Mouse (Mus musculus) midbrain, embryonic 16.5 days (tissue): Measurements from ENCODE around the gene Sdhd. TPM values are rescaled to one million over a fixed set of nuclear protein-coding genes. Genes with fewer than 3 reads are reported as not detected.

ENCODE experiments used
- ATAC-seq: fragments of 200-750 bp; cut with Nextera tagmentation; 2 replicates; pipeline ENCODE4 v1.8.0; 2017; ENCODE audit warnings: moderate TSS enrichment
- H3K27ac ChIP-seq: fragments of 300-500 bp; sonication (generic); 2 replicates; pipeline ENCODE4 v1.5.1; 2014; ENCODE audit warnings: mild to moderate bottlenecking, low read length, mixed read lengths
- H3K27me3 ChIP-seq: fragments of 300-500 bp; sonication (generic); 2 replicates; pipeline ENCODE4 v1.6.1; 2014; ENCODE audit warnings: low read depth, low read length, mixed read lengths; ENCODE audit not compliant: control insufficient read depth, insufficient read depth
- H3K36me3 ChIP-seq: fragments of 300-500 bp; sonication (generic); 2 replicates; pipeline ENCODE4 v1.6.1; 2014; ENCODE audit warnings: mild to moderate bottlenecking, low read length, moderate library complexity, mixed read lengths; ENCODE audit not compliant: control insufficient read depth, insufficient read depth
- H3K4me1 ChIP-seq: fragments of 300-500 bp; sonication (generic); 2 replicates; pipeline ENCODE4 v1.6.1; 2014; ENCODE audit warnings: mild to moderate bottlenecking, low read length, mixed read lengths; ENCODE audit not compliant: control insufficient read depth, insufficient read depth
- H3K4me2 ChIP-seq: fragments of 300-500 bp; sonication (generic); 2 replicates; pipeline ENCODE4 v1.6.1; 2014; ENCODE audit warnings: mild to moderate bottlenecking, low read length, mixed read lengths
- H3K4me3 ChIP-seq: fragments of 300-500 bp; sonication (generic); 2 replicates; pipeline ENCODE4 v1.5.1; 2014; ENCODE audit warnings: low read depth, mild to moderate bottlenecking, low read length, moderate library complexity, mixed read lengths
- H3K9ac ChIP-seq: fragments of 300-500 bp; sonication (generic); 2 replicates; pipeline ENCODE4 v1.6.1; 2014; ENCODE audit warnings: low read depth, low read length, mixed read lengths
- H3K9me3 ChIP-seq: fragments of 300-500 bp; sonication (generic); replicated peaks from 2 replicates; pipeline ENCODE4 v1.6.1; 2014; ENCODE audit warnings: mild to moderate bottlenecking, low read length, mixed read lengths; ENCODE audit not compliant: control insufficient read depth, poor library complexity, severe bottlenecking
- WGBS: fragments of 180-500 bp; shearing (Covaris S2); extraction: QIAGEN DNeasy Blood & Tissue Kit; methylation state at CpG from one replicate; pipeline ENCODE4 v1.1.7; 2014; 5-methylcytosine and 5-hydroxymethylcytosine counted together
- polyA plus RNA-seq: library from polyadenylated mRNA; unstranded; fragments of >200 nt; fragmentation: Nextera tagmentation; extraction: Ambion mirVana; gene quantifications from 2 replicates; pipeline ENCODE4 v1.2.1, GENCODE M21; 2015

Sdhd gene
- polyA plus RNA-seq, 1 experiment from 2014 or later, result 248 TPM

GRCm38 (mm10) chr9:50616766-50617603 lies 13.4 kb upstream of the Sdhd start, which contains the start of the genes Pih1d2 and Nkapd1:
Gene Pih1d2, plus strand, starts transcription at chr9:50617321.
Gene Nkapd1, minus strand, starts transcription at chr9:50617464.
- peak within 1 kb of the TSS; percentile 94 for H3K27ac ChIP-seq
- WGBS, result under 1% methylated on average over 77 of the region's 81 CpGs

GRCm38 (mm10) chr9:50616161-50616560 lies 12.5 kb upstream of the Sdhd start:
- H3K4me1 ChIP-seq, result peaks cover 18% of the 10 kb centered on the region
- peak overlapping the region; percentile 99 for H3K4me3 ChIP-seq
- H3K9ac ChIP-seq, result peak overlapping the region; percentile 94
- H3K27me3 ChIP-seq, result no peaks in the 10 kb centered on the region
- no peak overlapping the region for H3K27ac ChIP-seq
- H3K9me3 ChIP-seq, result no peaks in the 10 kb centered on the region
- 41% methylated on average over 11 of the region's 11 CpGs for whole genome bisulfite sequencing
- peak overlapping the region; percentile 80 for H3K4me2 ChIP-seq
- ATAC-seq, result no peak
- peaks cover 12% of the 10 kb centered on the region for H3K36me3 ChIP-seq

More at GRCm38 (mm10) chr9:50616766-50617603, 13.4 kb upstream of the Sdhd start, which contains the start of the genes Pih1d2 and Nkapd1:
- Histone ChIP-seq H3K4me2 (peak within 1 kb of the TSS; percentile 80), H3K4me1 (peaks cover 18% of the 10 kb centered on the region), H3K36me3 (peaks cover 7% of the 10 kb centered on the region), H3K9ac (peak within 1 kb of the TSS; percentile 94), H3K4me3 (peak within 1 kb of the TSS; percentile 99), H3K27me3 (no peaks in the 10 kb centered on the region), H3K9me3 (no peaks in the 10 kb centered on the region)
- ATAC-seq, result peak; percentile 95

GRCm38 (mm10) chr9:50612115-50612514 lies 8.5 kb upstream of the Sdhd start:
- H3K36me3 ChIP-seq, result peaks cover 25% of the 10 kb centered on the region
- ATAC-seq, result no peak

GRCm38 (mm10) chr9:50604338-50604737 lies 726 bp upstream of the Sdhd start:
- peaks cover 11% of the 10 kb centered on the region for H3K36me3 ChIP-seq
- no peak for ATAC-seq
- WGBS, result 6% methylated on average over 6 of the region's 6 CpGs

More at GRCm38 (mm10) chr9:50612115-50612514, 8.5 kb upstream of the Sdhd start:
- Histone ChIP-seq H3K9ac (no peak overlapping the region), H3K4me3 (no peak overlapping the region), H3K27ac (no peak overlapping the region), H3K27me3 (no peaks in the 10 kb centered on the region), H3K9me3 (no peaks in the 10 kb centered on the region), H3K4me2 (no peak overlapping the region), H3K4me1 (peaks cover 18% of the 10 kb centered on the region)
- 91% methylated on average over 4 of the region's 4 CpGs for WGBS

GRCm38 (mm10) chr9:50603998-50604324 lies 349 bp upstream of the Sdhd start:
- Histone ChIP-seq H3K9ac (peak overlapping the region; percentile 89), H3K4me1 (peaks cover 26% of the 10 kb centered on the region), H3K36me3 (peaks cover 11% of the 10 kb centered on the region), H3K9me3 (no peaks in the 10 kb centered on the region), H3K27me3 (no peaks in the 10 kb centered on the region), H3K4me3 (peak overlapping the region; percentile 76), H3K27ac (peak overlapping the region; percentile 85), H3K4me2 (peak overlapping the region; percentile 94)
- under 1% methylated on average over 24 of the region's 24 CpGs for WGBS
- ATAC-seq, result peak; percentile 90

More at GRCm38 (mm10) chr9:50604338-50604737, 726 bp upstream of the Sdhd start:
- H3K27ac ChIP-seq, result peak overlapping the region; percentile 85
- peaks cover 26% of the 10 kb centered on the region for H3K4me1 ChIP-seq
- H3K9ac ChIP-seq, result peak overlapping the region; percentile 89
- peak overlapping the region; percentile 94 for H3K4me2 ChIP-seq
- H3K4me3 ChIP-seq, result peak overlapping the region; percentile 76
- no peaks in the 10 kb centered on the region for H3K27me3 ChIP-seq
- no peaks in the 10 kb centered on the region for H3K9me3 ChIP-seq

GRCm38 (mm10) chr9:50602055-50602845 lies 1.4 kb downstream of the Sdhd start:
- ATAC-seq, result no peak
- 92% methylated on average over 7 of the region's 7 CpGs for WGBS
- H3K4me2 ChIP-seq, result peak overlapping the region; percentile 94
- peaks cover 26% of the 10 kb centered on the region for H3K4me1 ChIP-seq
- H3K27me3 ChIP-seq, result no peaks in the 10 kb centered on the region
- no peak overlapping the region for H3K9ac ChIP-seq
- no peaks in the 10 kb centered on the region for H3K9me3 ChIP-seq
- peaks cover 17% of the 10 kb centered on the region for H3K36me3 ChIP-seq
- no peak overlapping the region for H3K27ac ChIP-seq
- peak overlapping the region; percentile 76; the same call in 1 of the 2 replicates for H3K4me3 ChIP-seq

GRCm38 (mm10) chr9:50601536-50601935 lies 2.1 kb downstream of the Sdhd start:
- Histone ChIP-seq H3K27ac (no peak overlapping the region), H3K36me3 (peaks cover 23% of the 10 kb centered on the region), H3K4me3 (no peak overlapping the region), H3K27me3 (no peaks in the 10 kb centered on the region), H3K9me3 (no peaks in the 10 kb centered on the region), H3K4me1 (peaks cover 26% of the 10 kb centered on the region), H3K9ac (no peak overlapping the region), H3K4me2 (no peak overlapping the region)
- ATAC-seq, result no peak
- WGBS, result 86% methylated on average over 6 of the region's 6 CpGs

- no peaks in the 10 kb centered on the region for H3K9me3 ChIP-seq
- 98% methylated on average over 8 of the region's 8 CpGs for WGBS
- H3K27me3 ChIP-seq, result no peaks in the 10 kb centered on the region
- ATAC-seq, result no peak
- peaks cover 5% of the 10 kb centered on the region for H3K4me1 ChIP-seq
- no peak overlapping the region for H3K4me2 ChIP-seq
- peaks cover 31% of the 10 kb centered on the region for H3K36me3 ChIP-seq
- H3K27ac ChIP-seq, result no peak overlapping the region
- no peak overlapping the region for H3K4me3 ChIP-seq
- no peak overlapping the region for H3K9ac ChIP-seq
These were observed 6.6 kb downstream of the Sdhd start for GRCm38 (mm10) chr9:50596973-50597372.
